Mouse (Mus musculus) stomach, postnatal 0 days (tissue): ENCODE measurements around the gene Afg1l.

Experiments used
- CTCF ChIP-seq: IDR thresholded peaks from 2 replicates; pipeline ENCODE4 v1.5.1; 2016; ENCODE audit warnings: antibody characterized with exemption, low read depth, mild to moderate bottlenecking, moderate library complexity
- EP300 ChIP-seq: optimal IDR thresholded peaks from 2 replicates; pipeline ENCODE3; 2016; ENCODE audit warnings: antibody characterized with exemption

GRCm38 (mm10) chr10:42339773-42340425, 138.5 kb downstream of the Afg1l start:
- TF ChIP-seq CTCF = no peak
- TF ChIP-seq EP300 = no peak
